Mouse (Mus musculus): ENCODE results near the gene Mcam. TPM values are rescaled to one million over a fixed set of nuclear protein-coding genes. Genes with fewer than 3 reads are reported as not detected.

Gene Mcam
- total RNA-seq, 4 experiments from 2014 or later, result 13.3 to 16.8 (median 14.8) TPM

DNA sequence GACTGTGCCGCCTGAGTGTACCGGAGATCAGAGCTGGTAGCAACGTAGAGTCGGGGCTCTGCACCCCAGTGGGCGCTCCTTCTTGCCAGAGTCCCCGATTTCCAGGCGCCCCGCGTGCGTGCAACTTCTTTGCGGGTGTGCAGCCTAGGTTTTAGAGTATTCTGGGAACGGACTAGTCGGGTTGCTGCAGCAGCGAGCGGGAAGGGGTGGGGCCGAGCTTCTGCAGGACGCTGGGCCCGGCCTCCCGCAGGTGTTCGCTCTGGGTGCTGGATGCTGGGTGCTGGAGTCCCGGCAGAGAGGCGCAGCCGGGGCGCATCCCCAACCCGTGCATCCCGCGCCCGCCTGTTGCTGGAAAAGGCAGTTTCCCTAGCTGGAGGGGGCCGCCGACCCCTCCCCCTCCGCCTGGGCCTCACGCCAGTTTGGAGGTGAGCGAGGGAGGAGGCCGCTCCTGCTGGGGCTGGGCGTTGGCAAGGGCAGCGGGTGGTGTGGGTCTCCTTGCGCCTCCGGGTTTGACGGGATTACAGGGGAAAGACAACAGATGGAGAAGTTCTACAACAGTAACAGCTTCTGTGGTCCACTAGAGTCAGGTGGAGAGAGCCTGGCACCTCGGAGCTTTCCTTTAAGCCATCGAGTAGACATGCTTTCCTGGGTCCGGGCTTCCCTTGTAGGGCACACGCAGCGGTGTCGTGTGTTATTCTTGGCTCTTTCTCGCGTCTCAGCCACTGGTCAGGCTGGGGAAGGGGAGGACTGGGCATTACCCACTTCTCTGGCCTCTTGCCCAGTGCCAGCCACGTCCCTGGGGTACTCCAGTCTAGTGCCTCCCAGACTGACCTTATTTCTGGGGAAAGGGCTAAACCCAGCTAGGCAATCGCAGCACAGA lies 822 bp downstream of the Mcam start:
- DNase-seq (ENCODE audit: low spot score in 2 of 2), result no peak

DNA sequence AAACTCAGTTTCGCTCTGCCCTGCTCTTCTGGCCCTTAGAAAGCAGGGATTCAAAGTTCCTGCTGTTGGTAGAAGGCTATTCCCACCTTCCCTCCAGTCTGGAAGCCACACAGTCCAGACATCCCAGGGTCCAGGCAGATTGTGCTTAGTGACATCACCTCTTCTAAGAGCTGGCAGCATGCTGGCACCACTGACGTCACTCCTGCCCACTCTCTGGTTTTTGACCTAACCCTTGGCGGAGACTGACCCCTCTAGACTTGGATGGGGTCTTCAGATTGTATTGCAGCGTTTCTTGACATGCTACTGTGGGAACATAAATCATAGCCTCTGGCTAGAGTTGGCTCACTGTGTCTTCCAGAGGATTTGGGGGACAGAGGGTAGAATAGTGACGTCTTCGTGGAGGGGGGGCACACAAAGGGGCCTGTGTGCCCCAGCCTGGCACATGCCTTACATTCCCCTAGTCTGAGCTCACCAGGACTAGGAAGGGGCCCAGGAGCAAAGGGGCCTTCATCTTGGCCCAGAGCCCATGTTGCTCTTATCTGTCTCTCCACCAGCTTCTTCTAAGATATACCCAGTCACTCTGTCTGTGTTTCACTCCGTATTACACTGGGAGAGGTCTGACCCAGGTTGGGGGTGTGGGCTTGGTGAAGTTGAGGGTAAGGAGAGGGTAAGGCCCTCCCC lies 1.6 kb downstream of the Mcam start:
- DNase-seq (ENCODE audit: low spot score in 2 of 2), result no peak

DNA sequence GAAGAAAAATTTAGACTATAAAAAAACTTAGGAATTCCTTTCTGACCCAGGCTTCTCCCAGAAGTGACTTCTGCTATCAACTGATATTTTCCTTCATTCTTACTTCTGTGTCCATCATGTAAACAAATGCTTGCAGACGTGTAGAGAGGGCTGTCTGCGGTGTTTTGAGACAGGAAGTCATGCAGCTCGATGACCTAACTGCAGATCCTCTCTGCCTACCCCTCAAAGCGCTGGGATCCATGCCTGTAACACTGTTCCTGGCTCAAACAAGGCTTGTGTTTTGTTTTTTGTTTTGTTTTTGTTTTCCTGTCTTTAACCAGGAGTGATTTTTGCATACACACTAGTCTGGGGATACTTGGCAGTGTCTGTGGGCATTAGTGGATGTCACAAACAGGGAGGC lies 3.6 kb downstream of the Mcam start:
- DNase-seq (ENCODE audit: low spot score in 2 of 2), result no peak

DNA sequence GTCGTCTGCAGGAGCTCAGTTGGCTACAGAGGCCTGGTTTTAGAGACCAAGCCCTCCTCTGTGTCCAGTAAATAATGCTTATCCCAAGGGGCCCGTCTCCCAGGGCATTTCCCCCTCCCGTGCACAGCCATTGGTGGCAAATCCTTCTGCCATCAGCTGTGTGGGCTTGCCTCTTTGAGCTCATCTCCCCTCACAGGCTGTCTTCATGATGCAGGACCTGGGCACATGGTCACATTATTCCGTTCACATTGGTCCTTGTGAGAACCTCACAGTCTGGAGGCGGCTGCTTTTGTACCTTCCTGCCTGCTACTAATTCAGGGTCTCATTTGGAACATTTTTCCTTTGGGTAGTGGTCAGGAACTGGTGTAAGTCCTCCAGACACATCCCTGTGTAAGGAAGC lies 7.7 kb downstream of the Mcam start:
- DNase-seq (ENCODE audit: low spot score in 2 of 2), result no peak

DNA sequence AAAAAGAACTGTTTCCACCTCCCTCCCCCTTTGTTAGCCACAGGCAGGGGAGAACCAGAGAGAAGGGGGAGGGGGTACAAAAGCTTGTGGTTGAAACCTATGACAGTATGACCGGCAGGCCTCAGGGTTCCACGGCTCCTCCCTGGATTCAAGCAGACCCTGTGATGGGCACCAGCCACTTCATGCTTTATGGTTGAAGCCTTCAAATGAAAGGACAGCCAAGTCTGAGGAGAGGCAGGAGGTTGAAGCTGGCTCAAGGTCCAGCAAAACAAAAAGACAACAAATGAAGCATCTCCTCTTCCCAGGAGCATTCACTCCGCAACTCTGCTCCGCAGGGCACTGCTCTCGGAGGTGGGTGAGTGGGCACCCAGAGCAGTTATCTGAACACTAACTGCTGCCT lies 9.2 kb downstream of the Mcam start:
- DNase-seq (ENCODE audit: low spot score in 2 of 2), result no peak

DNA sequence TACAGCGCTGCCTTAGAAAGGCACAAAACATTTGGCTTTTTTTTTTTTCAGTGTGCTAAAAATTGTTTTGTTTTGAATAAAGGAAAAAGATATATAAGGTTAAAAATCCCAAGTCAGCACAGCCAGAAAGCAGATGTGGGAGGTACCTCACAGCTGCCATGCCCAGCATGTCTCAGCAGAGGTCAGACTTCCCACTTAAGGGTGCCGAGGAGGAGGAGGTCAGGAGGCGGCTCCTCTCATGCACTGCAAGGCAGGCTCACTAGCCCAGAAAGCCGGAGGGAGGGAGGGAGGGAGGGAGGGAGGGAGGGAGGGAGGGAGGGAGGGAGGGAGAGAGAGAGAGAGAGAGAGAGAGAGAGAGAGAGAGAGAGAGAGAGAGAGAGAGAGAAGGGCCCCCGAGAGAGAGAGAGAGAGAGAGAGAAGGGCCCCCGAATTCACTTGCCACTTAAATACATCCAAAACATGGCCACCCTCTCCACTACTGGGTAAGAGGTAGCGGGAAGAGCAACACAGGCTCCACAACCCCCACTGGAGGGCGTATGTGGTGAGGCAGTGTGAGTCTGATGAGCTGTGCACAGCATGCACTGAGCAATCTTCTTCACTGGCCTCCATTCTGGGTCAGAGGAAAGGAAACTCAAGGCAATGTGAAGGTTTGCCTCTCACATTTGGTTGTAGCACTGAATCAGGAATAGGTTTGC lies 9.9 kb downstream of the Mcam start:
- no peak for DNase-seq (ENCODE audit: low spot score in 2 of 2)

DNA sequence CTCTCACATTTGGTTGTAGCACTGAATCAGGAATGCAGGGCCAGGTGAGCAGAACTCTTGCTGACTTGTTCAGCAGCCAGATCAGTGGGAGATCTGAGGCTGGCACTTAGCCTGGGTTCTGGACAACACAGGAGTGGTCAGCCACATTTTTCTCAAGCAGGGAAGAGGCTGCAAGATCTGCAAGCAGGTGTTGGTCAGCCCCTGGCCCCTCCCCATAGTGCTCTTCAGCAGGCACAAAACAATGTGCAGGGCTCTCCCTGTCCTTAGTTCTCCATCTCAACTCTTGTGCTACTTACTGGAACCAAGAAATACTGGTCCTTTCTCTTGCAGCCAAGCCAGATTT lies 10.4 kb downstream of the Mcam start:
- no peak for DNase-seq (ENCODE audit: low spot score in 2 of 2)

DNA sequence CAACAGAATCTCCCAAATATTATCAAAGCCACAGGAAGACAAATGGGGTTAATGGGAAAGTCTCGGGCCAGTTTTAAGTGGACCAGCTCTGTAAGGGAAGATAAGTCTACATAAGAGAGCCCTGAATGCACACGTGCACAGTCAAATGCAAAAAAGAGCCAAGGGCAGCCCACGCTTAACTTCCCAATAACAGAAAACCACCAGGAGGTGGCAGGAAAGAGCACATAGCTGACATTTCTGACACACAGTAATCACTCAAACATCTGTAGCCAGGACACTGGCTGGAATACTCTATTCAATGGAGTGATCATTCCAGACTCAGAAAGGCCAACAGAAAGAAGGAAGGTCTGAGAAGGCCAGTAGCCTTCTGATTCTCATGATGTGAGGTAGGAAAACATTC lies 13.0 kb downstream of the Mcam start:
- DNase-seq (ENCODE audit: low spot score in 2 of 2), result no peak

DNA sequence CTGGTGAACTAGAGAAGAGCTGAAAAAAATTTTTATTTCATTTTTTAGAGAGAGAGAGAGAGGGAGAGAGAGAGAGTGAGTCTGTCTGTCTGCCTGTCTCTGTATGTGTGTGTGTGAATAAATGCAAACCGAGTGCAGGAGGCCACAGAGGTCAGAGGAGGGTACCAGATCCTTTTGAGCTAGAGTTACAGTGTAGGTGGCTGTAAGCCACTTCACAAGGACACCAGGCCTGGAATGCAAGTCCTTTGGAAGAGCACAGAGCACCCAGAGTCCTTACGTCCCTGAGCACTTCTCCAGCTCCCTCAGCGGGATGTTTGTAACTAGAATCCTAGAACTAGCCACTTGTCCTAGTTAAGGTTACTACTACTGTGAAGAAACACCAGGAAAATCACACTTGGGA lies 25.6 kb downstream of the Mcam start:
- no peak for DNase-seq (ENCODE audit: low spot score in 2 of 2)

DNA sequence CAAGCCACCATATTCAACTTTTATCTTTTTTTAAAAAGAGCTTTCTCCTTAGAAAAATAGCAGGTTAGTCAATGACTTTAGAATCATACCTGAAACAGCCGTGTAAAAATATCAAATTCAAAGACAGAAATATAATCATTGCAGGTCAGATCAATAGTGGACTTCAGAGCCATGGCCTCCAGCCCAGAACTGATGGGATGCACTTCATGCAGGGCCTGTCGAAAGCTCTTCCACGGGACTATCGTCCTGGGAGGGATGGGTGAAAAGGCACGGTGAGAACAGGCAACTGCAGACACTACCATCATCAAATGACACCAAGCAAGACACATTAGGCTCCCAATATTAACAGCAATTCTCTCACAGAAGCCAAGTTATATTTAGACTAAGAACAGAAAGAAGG lies 34.7 kb downstream of the Mcam start:
- no peak for DNase-seq (ENCODE audit: low spot score in 2 of 2)

DNA sequence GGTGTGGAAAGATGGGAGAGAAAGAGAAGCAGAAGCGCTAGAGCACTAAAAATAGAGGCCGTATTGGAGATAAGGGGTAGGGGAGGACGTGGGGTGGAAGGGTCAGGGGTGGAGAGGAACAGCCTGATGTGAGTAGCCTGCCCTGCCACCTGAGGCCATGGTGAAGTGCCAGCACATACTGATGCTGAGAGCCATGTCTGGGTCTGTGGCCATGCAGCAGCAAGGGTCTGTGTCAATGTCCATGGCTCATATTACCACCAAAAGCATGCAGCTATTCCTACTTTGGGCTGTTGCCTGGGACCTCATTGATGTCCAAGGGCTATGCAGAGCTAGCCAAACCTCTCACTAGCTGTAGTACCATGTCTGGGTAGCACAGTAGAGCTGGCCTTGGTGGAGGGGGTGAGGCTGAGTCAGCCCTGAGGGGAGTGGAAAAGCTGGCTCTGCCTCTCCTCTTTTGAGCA lies 36.5 kb downstream of the Mcam start:
- DNase-seq (ENCODE audit: low spot score in 2 of 2), result no peak

DNA sequence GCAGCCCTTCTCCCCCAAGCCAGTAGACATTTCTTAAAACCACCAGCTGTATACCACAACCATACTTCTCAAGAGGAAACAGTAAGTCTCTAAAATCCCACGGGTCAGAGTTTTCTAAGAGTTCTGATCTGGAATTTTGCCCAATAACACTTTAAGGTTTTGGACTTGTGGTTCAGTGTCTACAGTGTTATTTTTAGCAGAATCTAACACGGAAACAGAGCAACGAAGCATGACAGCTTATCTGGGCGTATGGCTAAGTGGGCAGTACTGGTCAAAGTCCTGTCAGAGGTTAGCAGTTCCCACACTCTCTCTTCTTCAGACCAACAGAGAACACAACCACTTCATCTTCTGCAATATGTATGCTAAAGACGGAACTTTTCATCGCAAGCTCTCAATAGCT lies 41.3 kb downstream of the Mcam start:
- DNase-seq (ENCODE audit: low spot score in 2 of 2), result no peak

DNA sequence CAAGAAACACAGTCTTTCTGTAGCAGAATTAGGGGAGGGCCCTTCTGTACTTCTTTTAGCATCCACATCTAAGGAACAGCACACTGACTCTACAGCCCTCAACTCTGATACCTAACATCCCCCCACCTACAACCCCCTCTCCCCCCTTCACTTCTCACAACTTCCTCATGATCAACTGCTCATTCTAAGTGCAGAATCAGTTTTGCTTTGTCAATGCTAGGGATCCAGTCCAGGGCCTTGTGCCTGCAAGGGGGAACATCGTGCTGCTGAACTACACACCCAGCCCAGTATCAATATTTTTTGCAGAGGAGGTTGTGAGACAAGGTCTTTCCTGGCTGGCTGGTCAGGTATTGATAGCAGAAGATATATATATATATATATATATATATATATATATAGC lies 41.7 kb downstream of the Mcam start:
- no peak for DNase-seq (ENCODE audit: low spot score in 2 of 2)

DNA sequence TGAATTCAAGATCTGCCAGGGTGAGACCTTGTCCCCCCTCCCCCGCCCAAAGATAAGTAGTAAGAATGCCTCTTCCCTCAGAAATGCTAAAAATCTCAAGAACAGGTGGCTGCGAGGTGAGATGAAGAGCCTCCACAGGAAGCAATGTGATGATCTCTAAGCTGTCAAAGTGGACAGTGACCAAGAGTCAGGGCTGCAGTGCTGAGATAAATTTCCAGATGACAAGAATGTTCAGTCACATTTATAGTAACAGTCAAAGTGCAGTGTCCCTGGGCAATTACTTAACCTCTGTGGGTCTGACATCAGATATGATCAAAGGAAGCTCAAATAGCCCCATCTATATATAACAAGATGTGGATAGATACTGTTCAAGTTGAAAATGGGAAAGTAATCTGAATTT lies 43.1 kb downstream of the Mcam start:
- no peak for DNase-seq (ENCODE audit: low spot score in 2 of 2)

DNA sequence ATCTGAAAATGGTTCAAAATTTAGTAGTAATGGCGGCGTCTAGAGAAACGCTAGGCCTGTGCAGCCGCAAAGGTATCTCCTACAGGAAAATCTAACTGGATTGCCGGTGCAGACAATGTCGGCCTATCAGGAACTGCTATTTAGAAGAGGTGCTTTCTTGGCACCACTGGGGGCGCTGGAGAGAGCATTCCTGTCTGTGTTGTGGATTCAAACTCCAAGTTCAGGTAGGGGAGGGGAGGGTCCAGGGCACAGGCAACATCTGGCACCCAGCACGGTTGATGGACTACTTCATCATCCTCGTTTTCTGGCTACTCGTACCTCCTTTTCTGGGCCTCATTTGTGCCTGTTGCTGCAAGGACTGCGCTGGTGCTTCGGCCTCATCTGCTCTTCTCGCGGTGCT lies 44.1 kb downstream of the Mcam start:
- DNase-seq (ENCODE audit: low spot score in 2 of 2), result no peak

DNA sequence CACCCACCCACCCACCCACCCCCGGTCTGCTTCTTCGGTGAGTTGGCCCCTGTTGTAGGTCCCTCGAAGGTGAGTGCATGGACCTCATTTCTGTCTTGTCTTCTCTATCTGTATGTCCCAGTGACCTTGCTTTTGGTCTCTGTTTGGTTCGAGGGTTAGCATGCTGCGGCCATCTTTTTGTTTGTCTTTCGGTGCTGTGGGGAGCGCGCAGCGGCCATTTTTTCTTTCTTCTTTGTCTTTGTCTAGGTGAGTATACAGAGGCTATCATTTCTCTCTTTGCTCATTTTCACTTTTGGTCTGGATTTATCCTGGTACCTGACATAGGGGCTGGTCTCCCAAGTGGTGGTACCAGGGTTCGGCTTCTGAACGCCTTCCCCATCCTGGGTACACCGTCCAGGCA lies 44.5 kb downstream of the Mcam start:
- no peak for DNase-seq (ENCODE audit: low spot score in 2 of 2)

DNA sequence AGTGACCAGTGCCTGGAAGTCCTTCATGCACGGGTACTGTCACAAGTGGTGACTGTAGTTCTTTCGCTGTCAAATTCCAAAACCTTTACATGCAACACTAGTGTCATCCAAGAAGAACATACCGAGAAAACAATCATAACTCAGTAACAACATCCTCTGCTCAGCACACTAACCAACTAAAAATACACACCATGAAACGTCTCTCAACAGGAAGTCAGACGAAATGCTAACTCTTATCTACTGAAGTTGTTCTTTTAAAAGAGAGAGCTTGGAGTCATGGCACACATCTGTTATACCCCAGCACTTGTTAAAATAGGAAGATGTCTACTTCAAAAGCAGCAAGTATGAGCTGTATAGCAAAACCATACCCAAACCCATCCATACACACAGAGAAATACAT lies 47.3 kb downstream of the Mcam start:
- DNase-seq (ENCODE audit: low spot score in 2 of 2), result no peak

DNA sequence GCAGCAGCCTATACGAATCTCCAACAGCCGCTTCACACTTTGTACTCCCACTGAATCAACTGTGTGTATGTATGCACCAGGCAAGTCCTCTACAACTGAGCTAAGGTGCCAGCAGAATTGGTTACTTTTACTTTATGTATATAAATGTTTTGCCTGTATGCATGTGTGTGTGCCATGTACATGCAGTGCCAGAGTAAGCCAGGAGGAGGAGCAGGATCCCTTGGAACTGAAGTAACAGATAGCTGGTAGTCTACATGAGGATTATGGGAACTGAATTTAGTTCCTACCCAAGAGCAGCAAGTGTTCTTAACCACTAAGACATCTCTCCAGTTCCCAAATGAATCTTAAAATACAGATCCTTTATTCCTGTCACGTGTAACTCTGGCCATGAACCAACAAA lies 48.0 kb downstream of the Mcam start:
- DNase-seq (ENCODE audit: low spot score in 2 of 2), result no peak

DNA sequence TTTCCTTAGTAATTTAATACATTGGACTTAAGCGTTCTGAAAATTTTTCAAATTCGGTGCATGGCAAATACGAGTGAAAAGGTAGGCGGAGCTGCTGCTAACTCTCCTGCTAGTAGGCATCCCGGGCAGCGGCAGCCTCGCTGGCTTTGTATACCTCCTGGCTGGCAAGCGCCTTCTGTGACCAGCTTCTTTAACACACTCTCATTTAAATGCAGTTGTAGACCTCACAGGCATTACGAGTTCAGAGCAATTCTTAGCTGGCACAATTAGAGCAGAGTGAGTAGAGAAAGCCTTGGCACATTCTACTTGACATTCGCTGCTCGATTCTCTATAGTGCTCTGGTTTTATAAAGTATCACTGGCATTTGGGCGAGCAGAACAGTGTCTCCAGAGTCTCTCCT lies 54.0 kb downstream of the Mcam start:
- peak; percentile 20 to 28 for DNase-seq (ENCODE audit: low spot score in 2 of 2)

DNA sequence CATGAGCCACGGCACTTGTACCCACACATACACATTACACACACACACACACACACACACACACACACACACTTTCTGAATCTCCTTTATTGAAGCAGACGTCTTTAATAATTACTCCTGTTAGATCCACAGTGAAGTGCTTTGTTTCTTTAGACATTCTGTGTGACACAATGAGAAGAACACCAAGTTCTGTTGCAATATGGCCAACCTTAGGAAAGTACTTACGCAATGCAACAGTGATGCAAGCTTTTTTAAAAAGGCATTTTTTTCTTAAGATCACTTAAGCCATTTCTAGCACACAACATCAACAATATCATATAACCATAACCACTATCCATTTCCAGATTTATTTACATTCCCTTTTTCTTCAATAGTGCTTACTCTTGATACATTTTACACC lies 56.9 kb downstream of the Mcam start:
- DNase-seq (ENCODE audit: low spot score in 2 of 2), result no peak

DNA sequence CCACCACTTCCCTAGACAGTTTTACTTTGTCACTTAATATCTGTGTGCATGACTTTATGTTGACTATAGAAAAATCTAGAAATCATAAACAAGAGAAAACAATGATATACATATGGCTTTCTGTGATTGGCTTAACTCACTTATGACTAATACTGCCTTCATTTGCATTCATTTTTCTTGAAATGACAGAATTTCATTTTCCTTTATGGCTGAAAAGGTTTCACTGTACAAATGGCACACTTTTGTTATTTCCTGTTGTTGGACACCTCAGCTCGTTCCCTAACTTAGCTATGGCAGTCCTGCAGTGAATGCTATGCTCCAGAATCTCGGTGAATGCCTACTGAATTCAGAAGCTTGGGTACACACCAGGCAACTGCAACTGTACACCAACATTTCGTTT lies 58.0 kb downstream of the Mcam start:
- DNase-seq (ENCODE audit: low spot score in 2 of 2), result no peak

Measured in layer of hippocampus, adult 8-10 months (tissue).